Mouse (Mus musculus) kidney, adult 2 months (tissue): ENCODE results near the gene Trmt61a.

Source experiments
- CTCF ChIP-seq: fragments of 200-500 bp; conservative IDR thresholded peaks from 2 replicates; pipeline ENCODE4 v1.5.1; 2011; ENCODE audit warnings: low read depth, mild to moderate bottlenecking, control low read depth, low read length, moderate library complexity, mixed read lengths; ENCODE audit not compliant: insufficient read depth, insufficient read length
- POLR2A ChIP-seq: fragments of 200-500 bp; IDR thresholded peaks from one replicate; pipeline ENCODE4 v1.6.1; 2011; ENCODE audit warnings: low read depth, low read length, control low read depth

GRCm38 (mm10) chr12:111670371-111670971, 7.4 kb upstream of the Trmt61a start:
- TF ChIP-seq POLR2A (no peak), CTCF (no peak)
